Mouse (Mus musculus) forebrain, postnatal 0 days (tissue): ENCODE measurements around the gene Mcm5. TPM values are rescaled to one million over a fixed set of nuclear protein-coding genes. Genes with fewer than 3 reads are reported as not detected.

Experiments used
- ATAC-seq: fragments of 200-750 bp; cut with Nextera tagmentation; 2 replicates; pipeline ENCODE4 v1.8.0; 2017; ENCODE audit warnings: mild to moderate bottlenecking, moderate library complexity
- DNase-seq: peaks from one replicate; pipeline ENCODE4 v3.0.0-alpha.2; 2015
- H3K27ac ChIP-seq: fragments of 300-500 bp; sonication (generic); 2 replicates; pipeline ENCODE4 v1.5.1; 2014; ENCODE audit warnings: low read depth, mild to moderate bottlenecking, antibody characterized with exemption, low read length, moderate library complexity, mixed read lengths
- H3K27me3 ChIP-seq: fragments of 300-500 bp; sonication (generic); 2 replicates; pipeline ENCODE4 v1.6.1; 2014; ENCODE audit warnings: mild to moderate bottlenecking, low read length, mixed read lengths; ENCODE audit not compliant: insufficient read depth
- H3K36me3 ChIP-seq: fragments of 300-500 bp; sonication (generic); 2 replicates; pipeline ENCODE4 v1.6.1; 2014; ENCODE audit warnings: mild to moderate bottlenecking, moderate library complexity; ENCODE audit not compliant: insufficient read depth
- H3K4me1 ChIP-seq: fragments of 300-500 bp; sonication (generic); 2 replicates; pipeline ENCODE4 v1.6.1; 2014; ENCODE audit warnings: antibody characterized with exemption; ENCODE audit not compliant: insufficient read depth
- H3K4me2 ChIP-seq: fragments of 300-500 bp; sonication (generic); 2 replicates; pipeline ENCODE4 v1.6.1; 2014; ENCODE audit warnings: low read depth, mild to moderate bottlenecking, moderate library complexity
- H3K4me3 ChIP-seq: fragments of 300-500 bp; sonication (generic); 2 replicates; pipeline ENCODE4 v1.5.1; 2014; ENCODE audit warnings: low read depth, low read length, mixed read lengths
- H3K9ac ChIP-seq: fragments of 300-500 bp; sonication (generic); 2 replicates; pipeline ENCODE4 v1.6.1; 2014; ENCODE audit warnings: mild to moderate bottlenecking
- H3K9me3 ChIP-seq: fragments of 300-500 bp; sonication (generic); 2 replicates; pipeline ENCODE4 v1.6.1; 2016; ENCODE audit warnings: low read length
- CTCF ChIP-seq: sonication (generic); IDR thresholded peaks from 2 replicates; pipeline ENCODE4 v1.5.1; 2016; ENCODE audit warnings: antibody characterized with exemption, control low read depth, low read depth
- WGBS: fragments of 180-500 bp; shearing (Covaris S2); extraction: QIAGEN DNeasy Blood & Tissue Kit; methylation state at CpG from one replicate; pipeline ENCODE4 v1.1.7; 2014; 5-methylcytosine and 5-hydroxymethylcytosine counted together
- polyA plus RNA-seq: library from polyadenylated mRNA; unstranded; fragments of >200 nt; fragmentation: Nextera tagmentation; extraction: Ambion mirVana; gene quantifications from 2 replicates; pipeline ENCODE4 v1.2.1, GENCODE M21; 2015
- total RNA-seq: library from RNA; depleted of rRNA; stranded (reverse); fragments of >200 nt; gene quantifications from 2 replicates; pipeline ENCODE4 v1.2.3, GENCODE M21; 2014; rRNA removed

Gene Mcm5
- total and polyA plus RNA-seq, 2 experiments from 2014 or later = 18.3 to 22.2 TPM

DNA sequence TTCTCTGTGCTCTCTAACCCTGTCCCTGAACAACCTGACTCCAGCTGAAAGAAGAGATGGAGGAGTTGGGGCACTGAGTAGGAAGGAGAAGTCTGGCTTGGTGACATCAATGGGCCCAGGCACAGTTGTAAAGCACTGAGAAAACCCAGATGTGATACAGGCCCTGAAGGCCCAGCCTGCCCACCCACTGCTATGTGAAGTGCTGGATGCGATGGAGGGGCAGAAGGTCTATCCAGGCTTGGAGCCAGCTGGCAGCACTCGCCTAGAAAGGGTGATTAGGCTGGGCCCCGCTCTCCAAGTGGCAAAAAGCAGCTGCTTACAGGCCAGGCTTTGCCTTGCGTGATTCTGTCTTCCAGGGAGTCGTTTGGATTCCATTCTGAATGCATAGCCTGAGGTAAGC lies 60.0 kb downstream of the Mcm5 start:
- H3K27ac ChIP-seq = no peak overlapping the region
- WGBS = 30% methylated on average over 5 of the region's 5 CpGs
- no peaks in the 10 kb centered on the region for H3K9me3 ChIP-seq
- no peak overlapping the region for H3K4me2 ChIP-seq
- no peaks in the 10 kb centered on the region for H3K36me3 ChIP-seq
- ATAC-seq (peak; percentile 66; the same call in 1 of the 2 replicates), DNase-seq (peak; percentile 25)
- no peak overlapping the region for H3K9ac ChIP-seq
- no peak overlapping the region for H3K4me3 ChIP-seq
- no peaks in the 10 kb centered on the region for H3K4me1 ChIP-seq
- TF ChIP-seq CTCF = no peak
- no peaks in the 10 kb centered on the region for H3K27me3 ChIP-seq

DNA sequence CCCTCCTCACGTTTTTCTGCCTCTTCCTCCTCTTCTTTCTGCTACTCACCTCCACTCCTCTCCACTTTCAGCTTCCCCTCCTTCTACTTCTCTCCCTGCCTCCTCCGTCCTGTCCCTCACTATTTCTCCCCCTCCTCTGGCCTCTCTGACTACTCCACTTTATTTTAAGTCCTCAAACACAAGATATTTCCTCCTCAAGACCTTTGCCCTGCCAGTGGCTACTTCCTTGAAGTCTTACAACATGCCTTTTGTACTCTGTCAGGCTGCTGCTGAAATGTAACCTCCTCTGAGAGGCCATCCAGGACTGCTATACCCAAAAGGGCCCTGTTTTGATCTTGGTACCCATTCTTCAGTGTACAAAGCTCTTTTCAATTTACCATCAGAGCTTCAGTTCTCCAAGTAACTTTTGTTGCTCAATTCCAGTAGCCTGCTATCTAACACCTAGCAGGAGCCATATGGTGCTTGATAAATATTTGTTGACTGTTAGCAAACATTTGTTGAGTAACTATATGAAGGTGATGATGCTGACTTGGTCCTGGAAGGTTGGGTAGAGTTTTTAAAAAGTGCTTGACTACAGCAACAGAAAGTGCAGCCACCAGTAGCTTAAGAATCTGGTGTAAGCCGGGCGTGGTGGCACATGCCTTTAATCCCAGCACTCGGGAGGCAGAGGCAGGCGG lies 62.8 kb downstream of the Mcm5 start:
- 83% methylated on average over 6 of the region's 6 CpGs for WGBS

More for the DNA sequence above, 62.8 kb downstream of the Mcm5 start:
- TF ChIP-seq CTCF = no peak
- Histone ChIP-seq H3K9ac (no peak overlapping the region), H3K9me3 (no peaks in the 10 kb centered on the region), H3K4me1 (no peaks in the 10 kb centered on the region), H3K27me3 (no peaks in the 10 kb centered on the region), H3K27ac (no peak overlapping the region), H3K36me3 (no peaks in the 10 kb centered on the region), H3K4me3 (no peak overlapping the region), H3K4me2 (no peak overlapping the region)
- no peak for DNase-seq
- no peak for ATAC-seq

Other genes with a start within 250 kb of the Mcm5 start
- gene Isx, start 236.4 kb upstream of the Mcm5 start, total RNA-seq = not detected in 2 replicates
- not detected in 2 replicates for gene Isx, start 236.4 kb upstream of the Mcm5 start, polyA plus RNA-seq
- 70.9 and 84.2 TPM in 2 replicates for gene Hmgxb4, start 116.2 kb upstream of the Mcm5 start, total RNA-seq
- 19.0 and 26.9 TPM in 2 replicates for gene Hmgxb4, start 116.2 kb upstream of the Mcm5 start, polyA plus RNA-seq
- gene Tom1, start 75.9 kb upstream of the Mcm5 start, total RNA-seq = 21.8 and 24.6 TPM in 2 replicates
- gene Tom1, start 75.9 kb upstream of the Mcm5 start, polyA plus RNA-seq = 30.6 and 35.9 TPM in 2 replicates
- gene Hmox1, start 15.9 kb upstream of the Mcm5 start, total RNA-seq = 8.7 and 10.5 TPM in 2 replicates
- gene Hmox1, start 15.9 kb upstream of the Mcm5 start, polyA plus RNA-seq = 13.3 and 14.4 TPM in 2 replicates
- 4.7 and 11.6 TPM in 2 replicates for gene Rasd2, start 104.4 kb downstream of the Mcm5 start, total RNA-seq
- gene Rasd2, start 104.4 kb downstream of the Mcm5 start, polyA plus RNA-seq = 1.8 and 4.7 TPM in 2 replicates